Mouse (Mus musculus) midbrain, embryonic 11.5 days (tissue): Measurements from ENCODE around the gene Sp6. TPM values are rescaled to one million over a fixed set of nuclear protein-coding genes. Genes with fewer than 3 reads are reported as not detected.

Experiments used
- ATAC-seq: fragments of 200-750 bp; cut with Nextera tagmentation; 2 replicates; pipeline ENCODE4 v1.8.0; 2017; ENCODE audit warnings: moderate TSS enrichment, moderate library complexity; ENCODE audit not compliant: low FRiP score
- DNase-seq: peaks from one replicate; pipeline ENCODE4 v3.0.0; 2015; ENCODE audit warnings: low spot score; ENCODE audit errors: missing footprints
- H3K27ac ChIP-seq: fragments of 300-500 bp; sonication (generic); 2 replicates; pipeline ENCODE4 v1.5.1; 2014; ENCODE audit warnings: low read depth, low read length
- H3K27me3 ChIP-seq: fragments of 300-500 bp; sonication (generic); 2 replicates; pipeline ENCODE4 v1.6.1; 2014; ENCODE audit warnings: mild to moderate bottlenecking, low read length, moderate library complexity, mixed read lengths; ENCODE audit not compliant: control insufficient read depth, insufficient read depth
- H3K36me3 ChIP-seq: fragments of 300-500 bp; sonication (generic); 2 replicates; pipeline ENCODE4 v1.6.1; 2014; ENCODE audit warnings: mild to moderate bottlenecking, low read length, moderate library complexity, mixed read lengths; ENCODE audit not compliant: control insufficient read depth, insufficient read depth
- H3K4me1 ChIP-seq: fragments of 300-500 bp; sonication (generic); 2 replicates; pipeline ENCODE4 v1.6.1; 2014; ENCODE audit warnings: low read length; ENCODE audit not compliant: control insufficient read depth, insufficient read depth
- H3K4me2 ChIP-seq: fragments of 300-500 bp; sonication (generic); 2 replicates; pipeline ENCODE4 v1.6.1; 2014; ENCODE audit warnings: mild to moderate bottlenecking, moderate library complexity
- H3K4me3 ChIP-seq: fragments of 300-500 bp; sonication (generic); 2 replicates; pipeline ENCODE4 v1.5.1; 2014; ENCODE audit warnings: low read depth, low read length
- H3K9ac ChIP-seq: fragments of 300-500 bp; sonication (generic); 2 replicates; pipeline ENCODE4 v1.6.1; 2014; ENCODE audit warnings: low read length
- H3K9me3 ChIP-seq: fragments of 300-500 bp; sonication (generic); 2 replicates; pipeline ENCODE4 v1.6.1; 2016; ENCODE audit warnings: low read length; ENCODE audit not compliant: control insufficient read depth
- WGBS: fragments of 180-500 bp; shearing (Covaris S2); extraction: QIAGEN DNeasy Blood & Tissue Kit; methylation state at CpG from one replicate; pipeline ENCODE4 v1.1.7; 2014; 5-methylcytosine and 5-hydroxymethylcytosine counted together
- polyA plus RNA-seq: library from polyadenylated mRNA; unstranded; fragments of >200 nt; fragmentation: Nextera tagmentation; extraction: Ambion mirVana; gene quantifications from 2 replicates; pipeline ENCODE4 v1.2.1, GENCODE M21; 2014

Sp6 gene
- polyA plus RNA-seq, 1 experiment from 2014 or later = not detected

- H3K27ac ChIP-seq = no peak overlapping the region
- no peak overlapping the region for H3K4me2 ChIP-seq
- no peaks in the 10 kb centered on the region for H3K36me3 ChIP-seq
- peaks cover 11% of the 10 kb centered on the region for H3K4me1 ChIP-seq
- no peaks in the 10 kb centered on the region for H3K9me3 ChIP-seq
- ATAC-seq (no peak), DNase-seq (no peak)
- WGBS = 88% methylated on average over 5 of the region's 5 CpGs
- H3K27me3 ChIP-seq = no peaks in the 10 kb centered on the region
- no peak overlapping the region for H3K9ac ChIP-seq
- no peak overlapping the region for H3K4me3 ChIP-seq
Measured at GRCm38 (mm10) chr11:96972906-96973305, 40.3 kb upstream of the Sp6 start.

DNA sequence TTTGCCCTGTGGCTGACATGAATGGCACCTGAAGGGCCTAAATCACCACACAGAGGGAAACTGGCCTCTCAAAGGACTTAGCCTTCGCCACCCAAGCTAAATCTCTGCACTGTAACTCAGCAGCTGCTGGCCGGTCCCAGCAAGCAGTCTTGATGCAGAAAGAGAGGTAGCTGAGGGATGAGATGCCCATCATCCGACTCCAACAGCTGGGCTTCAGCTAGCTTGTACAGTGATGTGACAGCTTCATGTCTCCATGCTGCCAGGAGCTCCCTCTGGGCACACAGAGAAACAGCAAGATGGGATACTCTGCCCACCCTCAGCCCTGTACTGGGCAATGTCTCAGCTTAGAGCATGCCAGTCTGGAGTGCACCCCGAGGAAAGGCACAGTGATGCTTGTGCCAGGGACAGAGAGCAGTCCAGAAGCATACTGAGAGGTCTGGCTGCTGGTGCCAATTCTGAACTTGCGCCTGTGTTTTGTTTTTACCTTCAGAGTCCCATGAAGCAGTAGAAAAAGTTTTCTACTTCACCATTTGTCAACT lies 39.7 kb upstream of the Sp6 start:
- H3K4me3 ChIP-seq = no peak overlapping the region
- peaks cover 14% of the 10 kb centered on the region for H3K4me1 ChIP-seq
- H3K9me3 ChIP-seq = no peaks in the 10 kb centered on the region
- H3K9ac ChIP-seq = no peak overlapping the region
- H3K36me3 ChIP-seq = no peaks in the 10 kb centered on the region
- 86% methylated on average over 5 of the region's 5 CpGs for WGBS
- H3K27ac ChIP-seq = no peak overlapping the region
- DNase-seq = no peak
- no peak for ATAC-seq
- no peaks in the 10 kb centered on the region for H3K27me3 ChIP-seq
- no peak overlapping the region for H3K4me2 ChIP-seq

GRCm38 (mm10) chr11:96974813-96975212 lies 38.4 kb upstream of the Sp6 start:
- H3K4me1 ChIP-seq = peaks cover 16% of the 10 kb centered on the region
- ATAC-seq (no peak), DNase-seq (no peak)
- no peak overlapping the region for H3K27ac ChIP-seq
- no peak overlapping the region for H3K4me2 ChIP-seq
- H3K9ac ChIP-seq = no peak overlapping the region
- WGBS = 90% methylated on average over 5 of the region's 5 CpGs
- H3K4me3 ChIP-seq = no peak overlapping the region
- no peaks in the 10 kb centered on the region for H3K36me3 ChIP-seq
- H3K27me3 ChIP-seq = no peaks in the 10 kb centered on the region
- H3K9me3 ChIP-seq = no peaks in the 10 kb centered on the region

GRCm38 (mm10) chr11:96975511-96976378 lies 37.4 kb upstream of the Sp6 start:
- no peak for ATAC-seq
- peak overlapping the region; percentile 75 for H3K4me2 ChIP-seq
- H3K9ac ChIP-seq = peak overlapping the region; percentile 98; the same call in 1 of the 2 replicates
- no peaks in the 10 kb centered on the region for H3K9me3 ChIP-seq
- H3K4me3 ChIP-seq = peak overlapping the region; percentile 92
- no peak overlapping the region for H3K27ac ChIP-seq
- DNase-seq = no peak
- WGBS = 89% methylated on average over 10 of the region's 10 CpGs
- H3K4me1 ChIP-seq = peaks cover 16% of the 10 kb centered on the region
- H3K36me3 ChIP-seq = no peaks in the 10 kb centered on the region
- no peaks in the 10 kb centered on the region for H3K27me3 ChIP-seq

- WGBS = 61% methylated on average over 3 of the region's 3 CpGs
Measured at GRCm38 (mm10) chr11:96976379-96976687, 36.9 kb upstream of the Sp6 start.

GRCm38 (mm10) chr11:96976911-96977591 lies 36.1 kb upstream of the Sp6 start:
- DNase-seq (peak; percentile 98), ATAC-seq (peak; percentile 79)
- H3K4me2 ChIP-seq = peak overlapping the region; percentile 75
- under 1% methylated on average over 50 of the region's 50 CpGs for WGBS
- H3K36me3 ChIP-seq = no peaks in the 10 kb centered on the region
- peak overlapping the region; percentile 92 for H3K27ac ChIP-seq
- peaks cover 16% of the 10 kb centered on the region for H3K4me1 ChIP-seq
- no peaks in the 10 kb centered on the region for H3K27me3 ChIP-seq
- peak overlapping the region; percentile 92 for H3K4me3 ChIP-seq
- no peaks in the 10 kb centered on the region for H3K9me3 ChIP-seq
- H3K9ac ChIP-seq = peak overlapping the region; percentile 98

More at GRCm38 (mm10) chr11:96976379-96976687, 36.9 kb upstream of the Sp6 start:
- Histone ChIP-seq H3K9me3 (no peaks in the 10 kb centered on the region), H3K36me3 (no peaks in the 10 kb centered on the region), H3K4me1 (peaks cover 16% of the 10 kb centered on the region), H3K27me3 (no peaks in the 10 kb centered on the region), H3K9ac (peak overlapping the region; percentile 98), H3K4me2 (peak overlapping the region; percentile 75), H3K27ac (no peak overlapping the region), H3K4me3 (peak overlapping the region; percentile 92)
- DNase-seq (no peak), ATAC-seq (no peak)

- Histone ChIP-seq H3K9me3 (no peaks in the 10 kb centered on the region), H3K27me3 (no peaks in the 10 kb centered on the region), H3K4me1 (peaks cover 19% of the 10 kb centered on the region), H3K4me3 (peak overlapping the region; percentile 92), H3K9ac (peak overlapping the region; percentile 98), H3K36me3 (no peaks in the 10 kb centered on the region), H3K27ac (peak overlapping the region; percentile 92), H3K4me2 (peak overlapping the region; percentile 91)
- WGBS = under 1% methylated on average over 44 of the region's 45 CpGs
- DNase-seq (peak; percentile 99), ATAC-seq (peak; percentile 98)
Measured at GRCm38 (mm10) chr11:96977606-96978400, 35.4 kb upstream of the Sp6 start.

GRCm38 (mm10) chr11:96978401-96979246 lies 34.6 kb upstream of the Sp6 start:
- 35% methylated on average over 17 of the region's 17 CpGs for WGBS

More at GRCm38 (mm10) chr11:96978401-96979246, 34.6 kb upstream of the Sp6 start:
- DNase-seq = peak; percentile 83
- Histone ChIP-seq H3K4me1 (peaks cover 16% of the 10 kb centered on the region), H3K36me3 (no peaks in the 10 kb centered on the region), H3K4me2 (peak overlapping the region; percentile 91), H3K9ac (peak overlapping the region; percentile 78), H3K27me3 (no peaks in the 10 kb centered on the region), H3K27ac (peak overlapping the region; percentile 52), H3K9me3 (no peaks in the 10 kb centered on the region), H3K4me3 (peak overlapping the region; percentile 50)
- ATAC-seq = no peak
